Mouse (Mus musculus) ovary, postnatal 10 days (tissue): ENCODE results near the gene Itpripl2.

Experiments used
- DNase-seq: peaks from one replicate; pipeline ENCODE4 v3.0.0; 2022; ENCODE audit warnings: low spot score

Itpripl2 gene

GRCm38 (mm10) chr7:118443895-118444485, 47.8 kb downstream of the Itpripl2 start:
- no peak for DNase-seq

- DNase-seq, result no peak
These were observed 48.4 kb downstream of the Itpripl2 start for GRCm38 (mm10) chr7:118443371-118443770.

- DNase-seq, result no peak
These were observed 50.2 kb downstream of the Itpripl2 start for GRCm38 (mm10) chr7:118441535-118441934.

GRCm38 (mm10) chr7:118437101-118437802, 54.5 kb downstream of the Itpripl2 start:
- DNase-seq, result no peak
